Mouse (Mus musculus) spleen, postnatal 14 days (tissue): ENCODE data around the gene Olfr1242.

Source experiments
- DNase-seq, 2 experiments: peaks; one replicate each; pipeline ENCODE4 v3.0.0; 2021 to 2022; ENCODE audit warnings: low spot score in 2 of 2

The Olfr1242 gene

GRCm38 (mm10) chr2:89498235-89498634 is at the start of gene Olfr1242:
Gene Olfr1242, minus strand, starts transcription at chr2:89498335.
- DNase-seq, result no peak

GRCm38 (mm10) chr2:89544516-89544915 is 46.4 kb upstream of the Olfr1242 start:
- no peak for DNase-seq

GRCm38 (mm10) chr2:89539923-89540322 is 41.8 kb upstream of the Olfr1242 start:
- no peak for DNase-seq

- DNase-seq, result no peak
Observed at GRCm38 (mm10) chr2:89531387-89531786, 33.3 kb upstream of the Olfr1242 start, which contains the start of gene Olfr1243. Gene Olfr1243, minus strand, starts transcription at chr2:89531487.

- DNase-seq, result no peak
Observed at GRCm38 (mm10) chr2:89487026-89487425, 11.1 kb downstream of the Olfr1242 start, which contains the start of gene Olfr1241. Gene Olfr1241, minus strand, starts transcription at chr2:89487126.

GRCm38 (mm10) chr2:89442900-89443299 is 55.2 kb downstream of the Olfr1242 start, which contains the start of gene Olfr1240:
Gene Olfr1240, minus strand, starts transcription at chr2:89443000.
- no peak for DNase-seq
